Mouse (Mus musculus) heart, embryonic 15.5 days (tissue): ENCODE measurements around the gene Olfr157. TPM values are rescaled to one million over a fixed set of nuclear protein-coding genes. Genes with fewer than 3 reads are reported as not detected.
"Not testable (repeated sequence)": the region's sequence is repeated elsewhere in the genome, so short reads cannot be mapped to it uniquely, and the experiment has no call there.

Experiments
- ATAC-seq: fragments of 200-750 bp; cut with Nextera tagmentation; replicated peaks from 2 replicates; pipeline ENCODE4 v1.8.0; 2017; ENCODE audit warnings: low read depth, moderate TSS enrichment; ENCODE audit not compliant: insufficient number of reproducible peaks, insufficient read depth, low FRiP score
- H3K27ac ChIP-seq: fragments of 300-500 bp; sonication (generic); 2 replicates; pipeline ENCODE4 v1.5.1; 2015; ENCODE audit warnings: mild to moderate bottlenecking, inconsistent platforms
- H3K27me3 ChIP-seq: fragments of 300-500 bp; sonication (generic); 2 replicates; pipeline ENCODE4 v1.6.1; 2015; ENCODE audit warnings: inconsistent platforms
- H3K36me3 ChIP-seq: fragments of 300-500 bp; sonication (generic); 2 replicates; pipeline ENCODE4 v1.6.1; 2015; ENCODE audit warnings: mild to moderate bottlenecking, inconsistent platforms
- H3K4me1 ChIP-seq: fragments of 300-500 bp; sonication (generic); replicated peaks from 2 replicates; pipeline ENCODE4 v1.6.1; 2015; ENCODE audit warnings: inconsistent platforms
- H3K4me2 ChIP-seq: fragments of 300-500 bp; sonication (generic); 2 replicates; pipeline ENCODE4 v1.6.1; 2015; ENCODE audit warnings: inconsistent platforms, mild to moderate bottlenecking, moderate library complexity
- H3K4me3 ChIP-seq: fragments of 300-500 bp; sonication (generic); 2 replicates; pipeline ENCODE4 v1.5.1; 2015; ENCODE audit warnings: mild to moderate bottlenecking, inconsistent platforms
- H3K9ac ChIP-seq: fragments of 300-500 bp; sonication (generic); 2 replicates; pipeline ENCODE4 v1.6.1; 2015; ENCODE audit warnings: mild to moderate bottlenecking, inconsistent platforms
- H3K9me3 ChIP-seq: fragments of 300-500 bp; sonication (generic); replicated peaks from 2 replicates; pipeline ENCODE4 v1.6.1; 2016; ENCODE audit warnings: inconsistent platforms
- WGBS: fragments of 180-500 bp; shearing (Covaris S2); methylation state at CpG from one replicate; pipeline ENCODE4 v1.1.7; 2015; ENCODE audit warnings: mixed read lengths; 5-methylcytosine and 5-hydroxymethylcytosine counted together
- polyA plus RNA-seq: library from polyadenylated mRNA; unstranded; fragments of >200 nt; fragmentation: Nextera tagmentation; extraction: Ambion mirVana; gene quantifications from 2 replicates; pipeline ENCODE4 v1.2.1, GENCODE M21; 2015

Olfr157 gene
- polyA plus RNA-seq, 1 experiment from 2014 or later: not detected

DNA sequence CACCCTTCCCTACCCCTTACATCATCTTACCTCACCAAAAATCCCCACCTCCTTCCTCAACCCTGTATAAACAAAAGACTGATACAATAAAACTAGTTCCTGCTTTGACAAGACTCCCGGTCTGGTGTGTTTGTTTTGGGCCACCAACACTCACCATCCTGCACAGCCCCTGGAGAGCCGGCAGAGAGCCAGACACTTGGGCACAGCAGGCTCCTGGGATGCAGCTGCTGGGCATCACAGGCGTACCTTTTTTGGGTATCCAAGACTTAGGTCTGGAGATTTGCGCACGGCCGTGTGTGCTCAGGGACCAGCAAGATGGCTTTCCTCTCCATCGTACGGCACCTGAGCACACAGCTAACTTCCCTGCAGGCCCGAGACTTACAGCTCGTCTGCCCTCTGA, 19.9 kb upstream of the Olfr157 start:
- H3K4me1 ChIP-seq: 0 out of 2 replicates have a peak, but pooled peaks cover 3% of the 10 kb centered on the region
- H3K4me2 ChIP-seq: no peak overlapping the region
- no peak overlapping the region for H3K4me3 ChIP-seq
- 76% methylated on average over 10 of the region's 10 CpGs for WGBS
- no peaks in the 10 kb centered on the region for H3K36me3 ChIP-seq
- H3K27ac ChIP-seq: no peak overlapping the region
- no peak for ATAC-seq
- no peaks in the 10 kb centered on the region for H3K9me3 ChIP-seq
- no peaks in the 10 kb centered on the region for H3K27me3 ChIP-seq
- no peak overlapping the region for H3K9ac ChIP-seq

DNA sequence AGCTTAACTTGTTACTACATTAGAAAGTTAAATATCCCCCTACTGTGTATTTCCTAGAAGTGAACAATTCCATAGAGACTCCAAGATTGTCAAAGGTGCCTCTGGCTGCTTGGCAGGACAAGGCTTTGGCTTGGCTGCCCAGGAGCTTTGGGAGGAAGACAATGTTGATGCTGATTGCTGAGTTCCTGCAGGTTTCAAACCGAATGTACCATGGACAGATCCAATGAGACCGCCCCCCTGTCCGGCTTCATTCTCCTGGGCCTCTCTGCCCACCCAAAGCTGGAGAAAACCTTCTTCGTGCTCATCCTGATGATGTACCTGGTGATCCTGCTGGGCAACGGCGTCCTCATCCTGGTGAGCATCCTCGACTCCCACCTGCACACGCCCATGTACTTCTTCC, 14.1 kb upstream of the Olfr157 start:
- no peak for ATAC-seq
- WGBS: 55% methylated on average over 8 of the region's 8 CpGs
- no peak overlapping the region for H3K9ac ChIP-seq
- H3K4me3 ChIP-seq: no peak overlapping the region
- no peak overlapping the region for H3K27ac ChIP-seq
- no peaks in the 10 kb centered on the region for H3K36me3 ChIP-seq
- no peak overlapping the region for H3K4me2 ChIP-seq
- H3K27me3 ChIP-seq: no peaks in the 10 kb centered on the region
- no peaks in the 10 kb centered on the region for H3K4me1 ChIP-seq
- no peaks in the 10 kb centered on the region for H3K9me3 ChIP-seq

- WGBS: 81% methylated on average over 6 of the region's 6 CpGs
- H3K4me2 ChIP-seq: no peak within 1 kb of the TSS
- no peak within 1 kb of the TSS for H3K4me3 ChIP-seq
- H3K9ac ChIP-seq: no peak within 1 kb of the TSS
- no peaks in the 10 kb centered on the region for H3K27me3 ChIP-seq
- H3K4me1 ChIP-seq: no peaks in the 10 kb centered on the region
- H3K9me3 ChIP-seq: no peaks in the 10 kb centered on the region
- ATAC-seq: no peak
- H3K36me3 ChIP-seq: no peaks in the 10 kb centered on the region
- no peak within 1 kb of the TSS for H3K27ac ChIP-seq
Observed at GRCm38 (mm10) chr4:43851265-43851664, 11.3 kb upstream of the Olfr157 start, which contains the start of gene Olfr155. Olfr155 (plus strand) TSS chr4:43851565.

GRCm38 (mm10) chr4:43838326-43838725, 1.7 kb downstream of the Olfr157 start:
- H3K36me3 ChIP-seq: no peaks in the 10 kb centered on the region
- H3K4me2 ChIP-seq: no peak overlapping the region
- no peak overlapping the region for H3K4me3 ChIP-seq
- 72% methylated on average over 3 of the region's 3 CpGs for WGBS
- no peak for ATAC-seq
- H3K27me3 ChIP-seq: no peaks in the 10 kb centered on the region
- H3K9me3 ChIP-seq: no peaks in the 10 kb centered on the region
- H3K4me1 ChIP-seq: no peaks in the 10 kb centered on the region
- H3K9ac ChIP-seq: no peak overlapping the region
- H3K27ac ChIP-seq: no peak overlapping the region

- Histone ChIP-seq H3K4me1 (no peaks in the 10 kb centered on the region), H3K9me3 (no peaks in the 10 kb centered on the region), H3K27me3 (no peaks in the 10 kb centered on the region), H3K36me3 (no peaks in the 10 kb centered on the region), H3K9ac (no peak overlapping the region), H3K4me3 (no peak overlapping the region), H3K4me2 (no peak overlapping the region), H3K27ac (no peak overlapping the region)
- no peak for ATAC-seq
- 39% methylated on average over 4 of the region's 4 CpGs for WGBS
Observed at GRCm38 (mm10) chr4:43834749-43835148, 5.3 kb downstream of the Olfr157 start.

DNA sequence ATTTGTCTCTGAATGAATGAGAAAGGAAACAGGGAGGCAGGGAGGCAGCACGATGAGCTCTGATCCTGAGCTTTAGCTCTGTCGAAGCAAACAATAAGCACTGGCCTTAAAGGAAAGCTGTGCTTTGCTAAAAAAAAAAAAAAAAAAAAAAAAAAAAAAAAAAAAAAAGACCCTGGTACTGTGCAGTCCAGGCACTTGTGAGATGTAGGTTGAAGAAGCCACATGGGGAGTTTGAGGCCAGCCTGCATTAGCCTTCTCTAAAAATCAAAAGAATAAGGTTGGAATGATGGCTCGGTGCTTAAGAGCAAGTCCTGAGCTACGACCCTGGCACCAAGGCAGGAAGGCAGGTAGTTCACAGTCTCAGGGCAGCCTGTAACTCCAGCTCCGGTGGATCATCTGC, 6.2 kb downstream of the Olfr157 start:
- H3K4me2 ChIP-seq: no peak overlapping the region
- no peak overlapping the region for H3K9ac ChIP-seq
- H3K4me1 ChIP-seq: no peaks in the 10 kb centered on the region
- no peaks in the 10 kb centered on the region for H3K9me3 ChIP-seq
- H3K27ac ChIP-seq: no peak overlapping the region
- no peak for ATAC-seq
- H3K4me3 ChIP-seq: no peak overlapping the region
- H3K36me3 ChIP-seq: no peaks in the 10 kb centered on the region
- no peaks in the 10 kb centered on the region for H3K27me3 ChIP-seq
- WGBS: 77% methylated on average over 5 of the region's 5 CpGs

GRCm38 (mm10) chr4:43832031-43832430, 8.0 kb downstream of the Olfr157 start:
- Histone ChIP-seq H3K9ac (no peak overlapping the region), H3K9me3 (no peaks in the 10 kb centered on the region), H3K4me1 (no peaks in the 10 kb centered on the region), H3K36me3 (no peaks in the 10 kb centered on the region), H3K27me3 (no peaks in the 10 kb centered on the region), H3K27ac (no peak overlapping the region), H3K4me2 (no peak overlapping the region), H3K4me3 (no peak overlapping the region)
- ATAC-seq: no peak
- 69% methylated on average over 5 of the region's 5 CpGs for WGBS

- ATAC-seq: no peak
- no peaks in the 10 kb centered on the region for H3K4me1 ChIP-seq
- H3K36me3 ChIP-seq: no peaks in the 10 kb centered on the region
- 89% methylated on average over 4 of the region's 4 CpGs for WGBS
- no peak overlapping the region for H3K27ac ChIP-seq
- no peak overlapping the region for H3K4me3 ChIP-seq
- H3K9me3 ChIP-seq: no peaks in the 10 kb centered on the region
- H3K4me2 ChIP-seq: no peak overlapping the region
- H3K9ac ChIP-seq: no peak overlapping the region
- no peaks in the 10 kb centered on the region for H3K27me3 ChIP-seq
Observed at GRCm38 (mm10) chr4:43828806-43829205, 11.2 kb downstream of the Olfr157 start.

GRCm38 (mm10) chr4:43823845-43824337, 16.1 kb downstream of the Olfr157 start, which contains the start of gene Olfr156:
Olfr156 (minus strand) TSS chr4:43823895.
- 14% methylated on average over 7 of the region's 7 CpGs for WGBS
- no peak for ATAC-seq
- H3K9me3 ChIP-seq: no peaks in the 10 kb centered on the region
- no peaks in the 10 kb centered on the region for H3K4me1 ChIP-seq
- H3K4me2 ChIP-seq: no peak within 1 kb of the TSS
- H3K9ac ChIP-seq: no peak within 1 kb of the TSS
- no peak within 1 kb of the TSS for H3K4me3 ChIP-seq
- no peaks in the 10 kb centered on the region for H3K36me3 ChIP-seq
- H3K27ac ChIP-seq: no peak within 1 kb of the TSS
- no peaks in the 10 kb centered on the region for H3K27me3 ChIP-seq

- Histone ChIP-seq H3K4me2 (no peak overlapping the region), H3K9me3 (no peaks in the 10 kb centered on the region), H3K36me3 (no peaks in the 10 kb centered on the region), H3K4me3 (no peak overlapping the region), H3K27me3 (no peaks in the 10 kb centered on the region), H3K9ac (no peak overlapping the region), H3K27ac (no peak overlapping the region), H3K4me1 (no peaks in the 10 kb centered on the region)
- 68% methylated on average over 13 of the region's 13 CpGs for WGBS
- ATAC-seq: no peak
Observed at GRCm38 (mm10) chr4:43822896-43823550, 17.0 kb downstream of the Olfr157 start.

GRCm38 (mm10) chr4:43798936-43799335, 41.1 kb downstream of the Olfr157 start:
- no peak for ATAC-seq
- Histone ChIP-seq H3K4me2 (no peak overlapping the region), H3K4me1 (no peaks in the 10 kb centered on the region)

GRCm38 (mm10) chr4:43795844-43796243, 44.2 kb downstream of the Olfr157 start:
- H3K4me2 ChIP-seq, H3K9ac ChIP-seq, H3K36me3 ChIP-seq, ATAC-seq, H3K4me1 ChIP-seq, H3K27me3 ChIP-seq, H3K4me3 ChIP-seq, H3K9me3 ChIP-seq, H3K27ac ChIP-seq: not testable (repeated sequence)
- 78% methylated on average over 5 of the region's 5 CpGs for WGBS

More at GRCm38 (mm10) chr4:43798936-43799335, 41.1 kb downstream of the Olfr157 start:
- WGBS: 65% methylated on average over 7 of the region's 7 CpGs
- Histone ChIP-seq H3K27ac (no peak overlapping the region), H3K9ac (no peak overlapping the region), H3K4me3 (no peak overlapping the region), H3K36me3 (no peaks in the 10 kb centered on the region), H3K27me3 (no peaks in the 10 kb centered on the region), H3K9me3 (peaks cover 2% of the 10 kb centered on the region; the same call in 1 of the 2 replicates)
